Mouse (Mus musculus) heart, embryonic 14.5 days (tissue): ENCODE measurements around the gene Hnrnpa3. TPM values are rescaled to one million over a fixed set of nuclear protein-coding genes. Genes with fewer than 3 reads are reported as not detected.
"Not testable (repeated sequence)": the region's sequence is repeated elsewhere in the genome, so short reads cannot be mapped to it uniquely, and the experiment has no call there.

Source experiments
- ATAC-seq: fragments of 200-750 bp; cut with Nextera tagmentation; 2 replicates; pipeline ENCODE4 v1.8.0; 2017; ENCODE audit warnings: low read depth, moderate TSS enrichment; ENCODE audit not compliant: insufficient number of reproducible peaks, insufficient read depth, low FRiP score
- H3K27ac ChIP-seq, 2 experiments: fragments of 200-500 bp in 1 of 2; fragments of 300-500 bp in 1 of 2; sonication (generic) in 1 of 2; replicated peaks in 1 of 2; 2 replicates each; pipeline ENCODE4 v1.5.1; 2012 to 2014; ENCODE audit warnings: low read depth in 2 of 2, low read length in 2 of 2, control low read depth in 1 of 2, mild to moderate bottlenecking in 1 of 2, mixed read lengths in 1 of 2; ENCODE audit not compliant: control insufficient read depth in 1 of 2, insufficient read depth in 1 of 2
- H3K27me3 ChIP-seq: fragments of 300-500 bp; sonication (generic); 2 replicates; pipeline ENCODE4 v1.6.1; 2014; ENCODE audit warnings: mild to moderate bottlenecking, low read length, control low read depth; ENCODE audit not compliant: control insufficient read depth, insufficient read depth
- H3K36me3 ChIP-seq: fragments of 300-500 bp; sonication (generic); 2 replicates; pipeline ENCODE4 v1.6.1; 2014; ENCODE audit warnings: mild to moderate bottlenecking, control low read depth, low read length, mixed read lengths; ENCODE audit not compliant: control insufficient read depth, insufficient read depth
- H3K4me1 ChIP-seq, 2 experiments: fragments of 200-500 bp in 1 of 2; fragments of 300-500 bp in 1 of 2; sonication (generic) in 1 of 2; 2 replicates each; pipeline ENCODE4 v1.6.1; 2012 to 2014; ENCODE audit warnings: low read length in 2 of 2, control low read depth in 1 of 2, mixed read lengths in 1 of 2; ENCODE audit not compliant: control insufficient read depth in 2 of 2, insufficient read depth in 2 of 2
- H3K4me2 ChIP-seq: fragments of 300-500 bp; sonication (generic); 2 replicates; pipeline ENCODE4 v1.6.1; 2014; ENCODE audit warnings: mild to moderate bottlenecking, low read length
- H3K4me3 ChIP-seq, 2 experiments: fragments of 200-500 bp in 1 of 2; fragments of 300-500 bp in 1 of 2; sonication (generic) in 1 of 2; 2 replicates each; pipeline ENCODE4 v1.5.1; 2012 to 2014; ENCODE audit warnings: low read length in 2 of 2, mild to moderate bottlenecking in 2 of 2, control low read depth in 1 of 2, low read depth in 1 of 2, moderate library complexity in 1 of 2; ENCODE audit not compliant: control insufficient read depth in 1 of 2, insufficient read depth in 1 of 2
- H3K9ac ChIP-seq: fragments of 300-500 bp; sonication (generic); 2 replicates; pipeline ENCODE4 v1.6.1; 2014; ENCODE audit warnings: mild to moderate bottlenecking, low read length
- H3K9me3 ChIP-seq: fragments of 300-500 bp; sonication (generic); 2 replicates; pipeline ENCODE4 v1.6.1; 2016; ENCODE audit warnings: low read length, control low read depth; ENCODE audit not compliant: control insufficient read depth
- WGBS: fragments of 180-500 bp; shearing (Covaris S2); extraction: QIAGEN DNeasy Blood & Tissue Kit; methylation state at CpG from one replicate; pipeline ENCODE4 v1.1.7; 2014; 5-methylcytosine and 5-hydroxymethylcytosine counted together
- polyA plus RNA-seq: library from polyadenylated mRNA; unstranded; fragments of >200 nt; fragmentation: Nextera tagmentation; extraction: Ambion mirVana; gene quantifications from 2 replicates; pipeline ENCODE4 v1.2.1, GENCODE M21; 2014

The Hnrnpa3 gene
- 121 and 134 TPM in 2 replicates for polyA plus RNA-seq

- ATAC-seq, result peak; percentile 94
- WGBS, result under 1% methylated on average over 98 of the region's 102 CpGs
Measured at GRCm38 (mm10) chr2:75658727-75659628, at the start of gene Hnrnpa3. Gene Hnrnpa3 (plus strand): TSS chr2:75659261.

DNA sequence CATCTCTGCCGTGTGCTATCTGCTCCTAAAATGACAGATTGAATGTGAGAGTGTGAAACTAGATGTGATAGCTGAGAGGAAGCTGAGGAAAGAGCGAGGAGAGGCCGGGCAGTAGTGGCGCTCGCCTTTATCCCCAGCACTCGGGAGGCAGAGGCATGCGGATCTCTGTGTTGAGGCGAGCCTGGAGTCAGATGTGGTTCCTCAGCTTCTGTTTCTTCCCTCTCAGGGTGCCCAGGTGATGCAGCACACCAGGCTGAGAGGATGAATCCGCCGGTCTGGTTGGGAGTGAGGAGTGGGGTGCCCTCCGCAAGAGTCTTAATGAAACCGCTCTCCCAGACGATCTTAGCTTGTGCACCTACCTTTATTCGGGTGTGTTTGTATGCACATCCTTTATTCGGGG lies 49.1 kb upstream of the Hnrnpa3 start:
- no peak for ATAC-seq
- WGBS, result 46% methylated on average over 15 of the region's 15 CpGs
- peak overlapping the region; percentile 66 for H3K4me2 ChIP-seq
- H3K36me3 ChIP-seq, result no peaks in the 10 kb centered on the region
- no peaks in the 10 kb centered on the region for H3K27me3 ChIP-seq
- H3K4me1 ChIP-seq, result peaks cover 9 to 11% of the 10 kb centered on the region in 2 experiments
- peak overlapping the region; percentile 16 to 29 for H3K4me3 ChIP-seq
- H3K9ac ChIP-seq, result peak overlapping the region; percentile 42
- H3K27ac ChIP-seq, result no peak overlapping the region
- no peaks in the 10 kb centered on the region for H3K9me3 ChIP-seq

More at GRCm38 (mm10) chr2:75658727-75659628, at the start of gene Hnrnpa3:
- Histone ChIP-seq H3K9me3 (no peaks in the 10 kb centered on the region), H3K9ac (peak within 1 kb of the TSS; percentile 99), H3K27ac (peak within 1 kb of the TSS; percentile 99 to 100), H3K36me3 (peaks cover 30% of the 10 kb centered on the region), H3K4me2 (peak within 1 kb of the TSS; percentile 94), H3K4me3 (peak within 1 kb of the TSS; percentile 81 to 87), H3K27me3 (no peaks in the 10 kb centered on the region), H3K4me1 (peaks cover 2 to 19% of the 10 kb centered on the region in 2 experiments; a peak in 3 of 4 replicates)

GRCm38 (mm10) chr2:75610602-75611001 lies 48.5 kb upstream of the Hnrnpa3 start:
- H3K4me2 ChIP-seq, H3K27ac ChIP-seq, H3K36me3 ChIP-seq, H3K27me3 ChIP-seq, ATAC-seq, H3K9me3 ChIP-seq, H3K4me3 ChIP-seq, H3K9ac ChIP-seq: not testable (repeated sequence)
- peaks cover 9 to 11% of the 10 kb centered on the region in 2 experiments for H3K4me1 ChIP-seq
- 75% methylated on average over 7 of the region's 7 CpGs for WGBS

DNA sequence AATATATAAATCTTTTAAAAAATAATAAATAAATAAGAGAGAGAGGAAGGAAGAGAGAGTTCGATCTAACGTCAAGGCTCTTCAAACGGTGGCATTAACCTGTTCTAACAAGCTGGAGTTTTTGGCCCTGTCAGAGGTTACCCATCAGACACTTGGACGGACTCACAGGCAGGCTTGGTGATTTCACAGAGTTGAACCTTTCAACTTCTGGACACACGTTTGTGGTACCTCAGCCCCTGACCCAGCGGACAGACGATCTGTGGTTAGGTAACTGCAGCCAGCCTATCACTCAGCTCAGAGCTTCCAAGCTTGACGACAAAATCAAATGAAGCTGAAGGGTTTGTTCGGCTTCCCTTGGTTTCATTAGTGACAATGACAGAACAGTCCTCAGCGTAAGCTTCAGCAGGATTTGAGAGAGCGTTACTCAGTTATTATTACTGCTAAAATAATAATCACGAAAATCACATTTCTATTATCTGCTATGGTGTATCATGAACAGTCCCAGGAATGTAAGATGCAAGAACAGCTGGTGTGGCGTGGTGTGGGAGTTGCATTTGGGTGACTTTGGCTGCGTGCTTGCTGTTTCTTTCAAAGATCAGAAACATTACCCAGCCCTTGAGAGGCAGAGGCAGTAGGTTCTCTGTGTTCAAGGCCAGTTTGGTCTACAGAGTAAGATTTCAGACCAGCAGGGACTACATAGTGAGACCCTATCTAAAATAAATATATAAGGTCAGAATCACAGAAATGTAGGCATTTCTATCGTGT lies 47.8 kb upstream of the Hnrnpa3 start:
- Histone ChIP-seq H3K36me3 (no peaks in the 10 kb centered on the region), H3K9ac (no peak overlapping the region), H3K4me2 (no peak overlapping the region), H3K27me3 (no peaks in the 10 kb centered on the region), H3K4me1 (peaks cover 9 to 11% of the 10 kb centered on the region in 2 experiments), H3K27ac (no peak overlapping the region), H3K9me3 (no peaks in the 10 kb centered on the region), H3K4me3 (no peak overlapping the region)
- no peak for ATAC-seq
- WGBS, result 83% methylated on average over 15 of the region's 15 CpGs

DNA sequence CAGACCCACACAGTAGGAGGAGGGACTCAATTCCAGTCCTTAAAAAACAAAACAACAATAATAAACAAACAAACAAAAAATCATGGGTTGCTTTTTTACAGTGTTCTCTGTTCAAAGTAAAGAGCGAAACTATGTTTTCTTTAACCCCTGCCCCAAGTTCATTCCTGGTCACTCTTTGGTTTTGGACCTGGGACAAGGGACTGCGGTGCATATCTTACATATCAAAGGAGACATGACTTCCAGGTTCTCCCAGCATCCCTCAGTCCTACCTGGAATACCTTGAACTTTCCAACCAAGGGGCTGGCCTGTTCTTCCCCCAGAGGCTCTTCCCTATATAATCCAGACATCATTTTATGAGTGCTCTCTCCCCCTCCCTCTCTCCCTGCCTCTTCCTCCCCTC lies 47.1 kb upstream of the Hnrnpa3 start:
- peaks cover 9 to 11% of the 10 kb centered on the region in 2 experiments for H3K4me1 ChIP-seq
- H3K9me3 ChIP-seq, result no peaks in the 10 kb centered on the region
- H3K4me2 ChIP-seq, result no peak overlapping the region
- H3K9ac ChIP-seq, result no peak overlapping the region
- no peaks in the 10 kb centered on the region for H3K36me3 ChIP-seq
- 70% methylated on average over 2 of the region's 2 CpGs for WGBS
- H3K27me3 ChIP-seq, result no peaks in the 10 kb centered on the region
- H3K4me3 ChIP-seq, result no peak overlapping the region
- H3K27ac ChIP-seq, result no peak overlapping the region
- ATAC-seq, result no peak

DNA sequence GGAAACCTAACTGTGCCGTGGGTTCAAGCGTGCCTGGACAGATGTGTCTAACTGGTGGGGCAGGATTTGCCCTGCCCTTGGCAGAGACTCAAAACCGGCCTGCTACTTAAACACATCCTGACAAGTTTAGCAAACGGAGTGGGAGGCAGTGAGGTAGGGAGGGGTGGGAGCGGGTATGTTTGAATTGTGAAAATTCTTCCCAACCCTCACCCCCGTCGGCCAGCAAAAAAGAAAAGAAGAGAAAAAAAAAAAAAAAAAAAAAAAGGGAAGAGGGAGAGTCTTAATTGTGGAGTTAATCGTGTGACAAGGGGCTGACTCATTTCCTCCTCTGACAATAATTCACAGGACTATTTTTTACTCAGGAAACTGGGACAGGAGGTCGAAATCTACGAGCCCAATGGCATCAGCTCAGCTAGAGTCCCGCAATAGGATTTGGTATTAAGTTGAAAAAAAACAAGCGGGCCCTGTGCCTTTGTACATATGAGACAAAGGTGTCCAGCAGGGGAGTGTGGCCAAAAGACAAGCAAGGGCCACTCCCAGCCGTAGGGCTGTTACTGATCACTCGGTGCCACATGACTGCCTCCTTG lies 46.0 kb upstream of the Hnrnpa3 start:
- no peaks in the 10 kb centered on the region for H3K9me3 ChIP-seq
- H3K4me1 ChIP-seq, result peaks cover 9 to 11% of the 10 kb centered on the region in 2 experiments
- H3K27ac ChIP-seq, result peak overlapping the region; percentile 50 to 69; a peak in 3 of 4 replicates
- no peak overlapping the region; a peak in 1 of 4 replicates for H3K4me3 ChIP-seq
- no peaks in the 10 kb centered on the region for H3K36me3 ChIP-seq
- no peaks in the 10 kb centered on the region for H3K27me3 ChIP-seq
- H3K9ac ChIP-seq, result no peak overlapping the region; the same call in 1 of the 2 replicates
- no peak for ATAC-seq
- H3K4me2 ChIP-seq, result peak overlapping the region; percentile 46
- WGBS, result 36% methylated on average over 14 of the region's 14 CpGs

GRCm38 (mm10) chr2:75614577-75614976 lies 44.5 kb upstream of the Hnrnpa3 start:
- H3K4me2 ChIP-seq, result no peak overlapping the region
- H3K27ac ChIP-seq, result no peak overlapping the region
- no peak overlapping the region for H3K4me3 ChIP-seq
- H3K36me3 ChIP-seq, result no peaks in the 10 kb centered on the region
- no peak for ATAC-seq
- peaks cover 9 to 11% of the 10 kb centered on the region in 2 experiments for H3K4me1 ChIP-seq
- no peaks in the 10 kb centered on the region for H3K9me3 ChIP-seq
- no peaks in the 10 kb centered on the region for H3K27me3 ChIP-seq
- no peak overlapping the region for H3K9ac ChIP-seq
- WGBS, result 84% methylated on average over 6 of the region's 6 CpGs
